Mouse (Mus musculus) retina, embryonic 14.5 days (tissue): ENCODE results near the gene Clcn6.
A peak's percentile ranks its signal among the peaks of the same experiment; 100 is the strongest.
"Not testable (repeated sequence)": the region's sequence is repeated elsewhere in the genome, so short reads cannot be mapped to it uniquely, and the experiment has no call there.

Experiments
- DNase-seq: peaks from one replicate; pipeline ENCODE4 v3.0.0-alpha.2; 2015; ENCODE audit warnings: low spot score

Clcn6 gene

DNA sequence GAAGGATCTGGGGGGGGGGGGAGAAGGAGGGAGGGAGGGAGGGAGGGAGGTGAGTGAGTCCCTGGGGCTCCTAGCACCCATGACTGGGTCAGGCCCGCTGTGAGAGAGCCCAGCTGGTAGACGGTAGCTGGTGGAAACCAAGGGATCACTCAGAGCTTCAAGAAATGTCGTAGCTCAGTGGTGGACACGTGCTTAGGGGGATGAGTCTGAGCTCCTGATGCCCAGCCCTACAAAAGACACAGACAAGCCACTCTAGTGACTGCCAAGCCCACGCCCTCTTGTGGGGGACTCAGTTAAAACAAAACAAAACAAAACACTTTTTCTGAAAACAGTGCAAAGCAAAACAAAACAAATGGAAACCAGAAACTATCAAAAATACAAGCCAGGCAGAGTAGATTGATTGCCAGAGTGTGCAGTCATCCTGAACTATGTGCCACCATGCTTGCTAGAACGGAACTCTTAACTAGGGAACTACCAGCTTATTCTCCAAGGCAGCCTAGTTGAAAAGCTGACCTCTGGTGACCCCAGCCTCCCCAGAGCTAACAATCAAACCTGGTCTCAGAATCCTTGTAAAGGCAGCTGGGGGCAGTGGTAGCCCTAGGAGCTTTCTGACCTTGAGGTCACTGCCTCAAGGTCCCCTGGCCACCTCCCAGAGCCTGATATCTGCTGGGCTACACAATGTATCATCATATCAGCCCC, 27.2 kb upstream of the Clcn6 start:
- peak; percentile 51 for DNase-seq

DNA sequence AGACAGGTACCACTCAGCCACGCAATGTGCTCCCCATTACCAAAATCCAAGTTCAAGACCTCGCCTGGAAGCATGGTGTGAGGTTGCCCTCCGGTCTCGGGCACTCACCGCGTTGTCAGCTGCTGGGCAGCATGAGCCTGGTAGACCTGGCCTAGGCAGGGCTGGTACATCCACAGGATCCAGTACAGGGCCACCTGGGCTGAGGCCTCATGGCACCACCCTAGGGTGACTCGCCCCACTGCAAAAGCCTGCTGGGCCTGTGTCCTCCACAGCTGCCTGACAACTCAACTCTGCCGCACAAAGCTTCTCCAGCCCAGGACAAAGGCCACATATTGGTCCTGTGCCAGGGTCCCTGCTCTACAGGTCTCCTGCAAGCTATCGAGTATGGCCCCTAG, 22.5 kb upstream of the Clcn6 start:
- DNase-seq, result no peak

DNA sequence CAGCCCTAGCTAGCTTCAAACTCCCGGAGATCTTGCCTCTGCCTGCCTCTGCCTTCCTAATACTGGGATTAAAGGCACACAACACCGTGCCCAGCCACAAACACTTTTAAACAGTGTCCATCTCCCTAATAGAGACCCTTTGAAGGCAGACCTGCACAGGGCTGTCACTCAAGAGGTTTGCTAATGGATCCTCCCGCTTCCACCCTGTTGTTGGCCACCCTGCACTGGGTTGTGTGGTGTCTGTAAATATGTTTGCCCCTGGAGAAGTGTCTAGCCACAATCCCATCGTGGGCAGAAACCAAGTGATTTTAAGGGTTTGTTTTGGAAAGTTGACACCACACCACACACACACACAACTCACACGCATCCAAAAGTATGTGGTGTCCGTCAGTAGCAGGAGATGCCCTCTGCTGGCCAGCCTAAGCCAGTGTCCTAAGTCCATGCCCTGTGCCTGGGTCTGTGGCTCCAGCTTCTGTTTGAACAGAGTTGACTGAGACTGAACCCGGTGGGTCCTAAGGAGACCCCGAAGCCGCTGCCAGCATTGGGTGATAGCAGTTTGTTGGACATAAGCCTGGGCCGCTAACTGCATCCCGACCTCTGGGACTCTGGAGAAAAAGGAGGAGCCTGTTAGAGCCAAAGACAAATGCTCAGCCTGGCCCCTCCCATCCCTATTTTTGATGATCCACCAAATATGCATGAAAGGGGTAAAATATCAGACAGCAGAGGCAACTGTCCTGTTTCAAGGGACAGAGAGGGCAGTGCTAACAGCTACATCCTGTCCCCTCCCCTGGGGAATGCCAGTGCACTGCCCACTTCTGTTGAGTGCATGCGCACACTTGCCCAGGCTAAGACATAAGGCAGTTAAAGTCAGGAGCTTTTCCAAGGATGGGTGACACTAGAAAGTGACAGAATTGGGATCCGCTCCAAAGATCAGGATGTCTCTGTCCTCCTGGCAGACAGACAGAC, 21.8 kb upstream of the Clcn6 start:
- peak; percentile 68 for DNase-seq

DNA sequence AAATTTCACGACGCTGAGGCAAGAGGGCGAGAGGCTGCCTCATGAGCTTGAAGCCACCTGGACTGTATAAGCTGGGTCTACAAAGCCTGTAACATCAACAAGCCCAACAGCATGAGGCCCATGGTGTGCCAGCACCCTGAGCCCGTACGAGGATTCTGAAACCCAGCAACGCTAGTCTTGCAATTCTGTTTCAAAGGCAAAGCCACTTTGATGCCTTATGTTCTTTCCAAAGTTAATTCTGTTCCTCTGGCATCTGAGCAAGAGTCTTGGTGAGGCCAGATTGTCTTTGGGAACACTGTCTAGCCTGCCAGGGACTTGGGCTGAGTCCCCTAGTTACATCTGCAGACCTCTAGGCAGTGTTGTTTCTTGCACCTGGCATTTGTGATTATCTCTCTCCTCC, 20.4 kb upstream of the Clcn6 start:
- DNase-seq, result no peak

DNA sequence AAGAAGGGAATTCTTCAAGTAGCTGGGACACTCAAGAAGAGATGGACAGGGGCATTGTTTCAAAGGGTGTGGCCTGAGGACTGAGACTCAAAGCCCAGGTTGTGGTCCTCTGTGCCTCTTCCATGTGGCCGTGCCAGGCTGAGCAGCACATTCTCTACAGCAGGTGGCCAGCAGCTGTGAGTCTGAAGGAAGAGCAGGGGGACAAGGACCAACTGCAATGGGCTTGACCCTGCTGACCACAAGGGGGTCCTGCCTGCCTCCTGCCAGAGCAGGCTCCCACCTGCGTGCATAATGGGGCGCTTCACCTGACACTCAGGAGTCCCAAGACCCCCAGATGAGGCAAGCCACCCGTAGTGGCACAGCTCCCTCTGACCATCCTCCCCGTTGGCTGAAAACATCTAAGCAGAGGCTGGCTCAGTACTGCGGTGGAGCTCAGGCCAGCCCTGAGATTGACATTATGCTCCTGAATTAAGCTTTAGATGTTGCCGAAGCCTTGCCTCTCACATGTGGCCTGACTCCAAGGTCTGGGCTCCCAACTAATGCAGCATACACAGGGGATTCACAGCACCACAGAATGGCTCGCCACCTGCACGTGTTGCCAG, 19.7 kb upstream of the Clcn6 start:
- DNase-seq, result no peak

DNA sequence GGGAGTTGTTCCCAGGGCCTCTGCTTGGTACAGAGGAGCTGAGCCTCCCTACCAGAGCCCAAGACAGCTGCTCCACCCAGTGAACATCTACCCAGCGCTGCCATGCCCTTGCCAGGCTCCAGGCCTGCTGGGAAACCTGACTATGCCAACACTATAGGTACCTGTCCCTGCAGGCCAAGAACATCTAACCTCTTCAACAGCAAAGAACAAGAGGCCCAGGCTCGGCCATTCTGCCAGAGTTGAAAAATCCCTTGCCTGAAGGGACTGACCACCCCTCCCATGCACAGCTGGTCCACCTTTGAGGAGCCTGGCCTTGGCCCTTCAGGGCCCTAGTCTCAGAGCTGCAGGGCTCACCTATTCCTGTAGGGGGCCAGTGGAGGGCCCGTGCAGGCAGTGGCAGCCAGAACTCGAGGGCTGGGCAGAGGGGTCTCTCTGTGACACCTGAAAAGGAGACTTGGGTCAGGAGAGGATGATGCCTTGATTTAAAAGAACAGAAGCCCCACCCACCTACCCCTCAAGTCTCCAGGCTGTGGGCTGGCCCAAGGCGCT, 19.1 kb upstream of the Clcn6 start:
- DNase-seq, result no peak

DNA sequence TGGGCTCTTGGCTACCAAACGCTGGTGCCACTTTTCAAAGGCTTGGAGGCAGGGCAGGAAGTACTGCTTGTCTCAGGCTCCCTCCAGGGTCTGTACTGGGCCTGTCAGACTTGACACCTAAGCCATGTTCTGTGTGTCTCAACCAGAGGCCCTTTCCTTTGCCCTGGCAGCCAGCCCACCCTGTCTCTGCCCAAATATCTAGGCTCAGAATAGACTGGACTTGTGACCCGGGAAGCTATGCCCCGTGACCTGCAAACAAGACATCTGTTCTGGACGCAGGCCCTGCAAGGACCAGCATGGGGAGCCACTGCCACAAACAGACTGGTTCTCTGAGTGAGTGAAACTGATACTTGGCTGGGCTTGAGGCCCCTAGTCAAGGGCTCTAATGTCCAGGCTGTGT, 18.2 kb upstream of the Clcn6 start:
- no peak for DNase-seq

DNA sequence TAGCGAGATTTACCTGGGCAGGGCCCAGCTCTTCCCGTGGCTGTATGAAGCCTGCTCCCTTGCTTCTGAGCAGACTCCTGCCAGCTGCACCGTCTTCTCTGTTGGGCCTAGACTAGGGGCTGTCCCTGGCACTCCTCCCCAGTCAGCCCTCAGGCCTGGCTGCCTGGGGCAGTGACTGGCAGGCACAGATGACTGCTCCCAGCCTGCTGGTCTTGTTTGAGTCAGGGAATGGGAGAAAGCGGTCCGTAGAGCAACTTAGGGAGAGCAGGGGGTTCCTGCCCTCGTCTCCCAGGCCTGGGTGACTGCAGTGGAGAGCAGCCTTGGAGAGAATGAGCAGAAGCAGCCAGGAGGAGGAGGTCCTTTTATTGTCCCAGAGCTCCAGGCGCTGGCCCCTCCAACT, 17.6 kb upstream of the Clcn6 start:
- DNase-seq, result no peak

DNA sequence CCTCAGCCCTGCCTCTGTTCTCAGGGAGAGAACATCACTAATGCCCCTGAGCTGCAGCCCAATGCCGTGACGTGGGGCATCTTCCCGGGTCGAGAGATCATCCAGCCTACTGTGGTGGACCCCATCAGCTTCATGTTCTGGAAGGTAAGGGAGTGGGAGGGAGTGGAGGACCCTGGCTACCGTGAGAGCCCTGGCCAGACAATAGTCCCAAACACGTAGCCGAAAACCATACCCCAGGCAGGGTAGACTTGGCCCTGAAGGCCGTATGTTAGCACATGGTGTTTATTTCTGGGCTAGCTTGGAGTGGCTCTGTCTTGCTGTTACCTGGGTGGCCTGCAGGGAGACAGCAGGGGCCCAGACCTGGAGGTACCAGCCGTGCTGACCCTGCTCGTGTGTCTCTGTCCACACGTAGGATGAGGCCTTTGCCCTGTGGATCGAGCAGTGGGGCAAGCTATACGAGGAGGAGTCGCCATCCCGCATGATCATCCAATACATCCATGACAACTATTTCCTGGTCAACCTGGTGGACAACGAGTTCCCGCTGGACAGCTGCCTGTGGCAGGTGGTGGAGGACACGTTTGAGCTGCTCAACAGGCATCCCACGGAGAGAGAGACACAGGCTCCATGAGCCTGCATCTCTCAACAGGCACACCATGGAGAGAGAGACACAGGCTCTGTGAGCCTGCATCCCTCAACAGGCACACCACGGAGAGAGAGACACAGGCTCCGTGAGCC, 16.5 kb upstream of the Clcn6 start:
- no peak for DNase-seq

DNA sequence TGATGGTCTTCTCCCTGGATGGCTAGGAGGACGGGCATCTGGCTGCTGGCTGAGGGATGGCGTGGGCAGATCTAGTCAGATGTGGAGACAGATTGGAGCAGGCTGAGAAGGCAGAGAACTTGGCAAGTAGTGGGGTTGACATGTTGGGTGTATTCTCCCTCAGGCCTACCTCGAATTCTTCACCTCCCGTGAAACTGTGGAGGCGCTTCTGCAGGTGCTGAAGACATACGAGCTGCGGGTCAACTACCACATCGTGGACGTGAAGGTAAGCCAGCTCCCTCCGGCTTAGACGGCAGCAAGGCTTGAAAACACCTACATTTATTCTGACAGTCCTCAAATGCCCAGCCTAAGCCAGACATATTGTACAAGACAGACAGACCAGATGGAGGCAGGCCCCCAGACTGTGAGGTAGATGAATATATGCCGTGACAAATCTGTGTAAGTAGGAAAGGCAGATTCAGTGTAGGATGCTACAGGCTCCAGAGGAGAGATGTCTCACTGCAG, 14.8 kb upstream of the Clcn6 start:
- no peak for DNase-seq

DNA sequence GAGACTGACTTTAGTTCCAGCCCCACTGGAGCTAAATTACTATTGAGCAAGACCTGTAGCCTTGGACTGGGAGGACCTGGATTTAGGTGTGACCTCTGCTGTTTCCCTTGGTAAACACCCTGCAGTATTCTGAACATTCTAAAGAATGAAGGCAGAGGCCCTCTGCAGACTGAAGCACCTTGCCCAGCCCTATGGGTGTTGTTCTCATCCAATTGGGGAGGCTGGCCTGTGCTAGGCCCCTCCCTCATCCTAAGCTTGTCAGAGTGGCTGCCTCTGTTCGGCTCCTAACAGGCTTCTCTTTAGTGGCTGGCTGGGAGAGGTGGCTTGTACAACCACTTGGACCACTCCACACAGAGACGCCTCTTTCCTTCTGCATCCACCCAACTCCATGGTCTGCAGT, 14.4 kb upstream of the Clcn6 start:
- no peak for DNase-seq

DNA sequence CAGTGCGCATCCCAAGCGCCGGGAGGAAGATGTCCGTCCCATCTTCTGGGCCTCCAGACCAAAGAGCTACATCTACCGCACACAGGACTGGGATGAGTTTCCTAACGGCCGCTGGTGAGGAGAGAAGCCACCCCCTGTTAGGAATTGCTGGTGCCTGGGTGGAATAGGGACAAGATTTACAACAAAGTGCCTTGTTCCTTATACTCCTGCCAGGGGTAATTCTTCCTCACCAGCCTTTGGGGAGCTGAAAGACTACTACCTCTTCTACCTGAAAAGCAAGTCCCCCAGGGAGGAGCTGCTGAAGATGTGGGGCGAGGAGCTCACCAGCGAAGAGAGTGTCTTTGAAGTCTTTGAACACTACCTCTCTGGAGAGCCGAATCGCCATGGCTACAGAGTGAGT, 13.3 kb upstream of the Clcn6 start:
- DNase-seq, result no peak

DNA sequence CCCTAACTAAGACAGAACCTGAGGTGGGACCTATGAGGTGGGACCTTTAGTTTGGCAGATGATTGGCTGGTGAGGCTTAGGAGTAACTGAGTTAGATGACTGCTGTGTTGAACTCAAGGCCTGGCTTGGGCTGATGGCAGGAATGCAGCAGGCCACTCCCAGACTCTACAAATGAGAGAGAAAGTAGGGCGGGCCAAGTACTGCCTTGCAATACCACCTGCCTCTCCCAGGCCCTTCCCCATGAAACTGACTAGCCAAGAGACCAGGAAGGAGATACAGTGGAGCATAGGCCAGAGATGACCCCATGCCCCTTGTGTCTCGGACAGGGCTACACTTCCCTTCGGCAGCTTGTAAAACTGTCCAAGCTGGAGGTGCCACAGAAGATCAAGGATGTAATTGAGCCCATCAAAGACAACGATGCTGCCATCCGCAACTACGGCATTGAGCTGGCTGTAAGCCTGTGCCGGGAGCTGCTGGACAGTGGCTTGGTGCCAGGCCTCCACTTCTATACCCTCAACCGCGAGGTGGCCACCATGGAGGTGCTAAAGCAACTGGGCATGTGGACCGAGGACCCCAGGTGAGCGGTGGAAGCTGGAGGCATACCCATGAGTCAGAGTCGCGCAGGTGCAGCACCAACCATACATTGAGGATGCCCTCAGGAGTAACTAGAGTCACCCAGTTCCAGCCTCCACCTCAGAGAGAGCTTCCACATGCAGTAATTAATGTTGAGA, 12.6 kb upstream of the Clcn6 start:
- no peak for DNase-seq

DNA sequence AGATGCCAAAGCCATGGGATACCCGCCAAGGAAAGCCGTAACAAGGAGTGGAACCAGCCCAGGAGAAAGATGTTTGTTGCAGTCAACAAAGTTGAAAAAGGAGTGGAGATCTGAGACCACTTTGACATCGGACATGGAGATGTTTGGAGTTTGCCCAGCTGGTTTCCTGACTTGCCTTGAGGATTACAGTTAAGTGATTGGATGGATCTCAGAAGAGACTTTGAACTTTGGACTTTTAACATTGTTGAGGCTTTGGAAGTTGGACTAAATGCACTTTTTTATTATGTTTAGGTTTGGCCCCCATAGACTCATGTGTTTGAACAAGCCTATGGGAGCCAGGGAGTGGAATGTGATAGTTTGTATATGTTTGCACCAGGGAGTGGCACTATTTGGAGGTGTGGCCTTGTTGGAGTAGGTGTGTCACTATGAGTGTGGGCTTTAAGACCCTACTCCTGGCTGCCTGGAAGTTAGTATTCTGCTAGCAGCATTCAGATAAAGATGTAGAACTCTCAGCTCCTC, 11.8 kb upstream of the Clcn6 start:
- not testable (repeated sequence) for DNase-seq

DNA sequence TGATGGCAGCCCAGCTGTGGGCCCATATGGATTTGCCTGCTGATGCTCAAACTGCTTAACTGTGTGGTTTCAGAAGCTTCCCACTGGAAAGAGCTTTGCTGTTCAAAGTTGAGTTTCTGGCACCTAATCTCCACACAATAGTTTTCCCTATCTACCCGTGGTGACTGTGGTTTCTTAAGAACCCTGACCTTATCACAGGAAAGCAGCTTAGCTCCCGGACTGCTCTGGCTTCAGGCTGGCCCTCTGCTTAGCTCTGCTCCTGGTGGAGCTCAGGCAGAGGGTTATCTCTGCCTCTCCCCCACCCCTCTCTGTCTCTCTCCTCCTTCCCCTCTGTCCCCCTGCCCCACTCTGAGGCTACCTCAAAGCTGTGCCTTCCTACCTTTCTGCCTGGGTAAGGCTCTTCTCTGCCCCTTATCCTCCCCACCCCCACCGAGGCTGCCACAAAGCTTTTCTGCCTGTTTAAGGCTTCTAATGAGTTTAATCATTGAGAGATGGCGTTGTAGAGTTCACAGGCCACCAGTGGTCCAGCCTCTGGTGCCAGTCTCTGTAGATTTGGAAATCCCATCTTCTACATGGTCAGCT, 7.9 kb upstream of the Clcn6 start:
- no peak for DNase-seq

DNA sequence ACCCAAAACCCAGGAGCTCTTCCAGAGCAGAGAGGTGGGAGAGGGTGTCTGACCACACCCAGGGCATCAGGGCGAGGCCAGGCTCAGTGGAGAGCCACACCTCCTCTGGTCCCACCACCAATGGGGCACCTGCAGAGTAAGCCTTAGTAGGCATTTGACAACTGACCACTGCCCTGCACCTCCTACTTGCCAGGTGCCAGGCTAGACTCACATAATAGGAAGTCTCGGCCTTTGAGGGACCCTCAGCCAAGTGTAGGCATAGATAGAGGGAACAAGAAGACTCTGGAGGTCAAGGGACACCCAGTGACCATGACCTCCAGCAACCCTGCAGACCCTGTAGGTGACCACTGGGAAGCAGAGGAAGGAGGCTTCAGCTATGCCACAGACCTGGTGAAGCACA, 5.5 kb upstream of the Clcn6 start:
- no peak for DNase-seq

DNA sequence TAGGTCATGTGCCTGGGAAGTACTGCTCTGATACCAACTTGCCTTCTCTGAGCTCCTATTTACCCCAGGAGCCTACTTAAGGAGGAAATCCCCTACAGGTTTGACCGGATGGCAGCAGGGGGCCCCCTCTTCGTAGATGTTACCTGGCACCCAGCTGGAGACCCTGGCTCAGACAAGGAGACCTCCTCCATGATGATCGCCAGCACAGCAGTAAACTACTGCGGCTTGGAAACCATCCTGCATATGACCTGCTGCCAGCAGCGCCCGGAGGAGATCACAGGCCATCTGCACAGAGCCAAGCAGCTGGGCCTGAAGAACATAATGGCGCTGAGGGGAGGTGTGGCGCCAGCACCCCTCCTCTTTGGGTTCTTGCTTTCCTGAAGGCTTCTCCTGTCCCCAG, 4.7 kb upstream of the Clcn6 start:
- not testable (repeated sequence) for DNase-seq

DNA sequence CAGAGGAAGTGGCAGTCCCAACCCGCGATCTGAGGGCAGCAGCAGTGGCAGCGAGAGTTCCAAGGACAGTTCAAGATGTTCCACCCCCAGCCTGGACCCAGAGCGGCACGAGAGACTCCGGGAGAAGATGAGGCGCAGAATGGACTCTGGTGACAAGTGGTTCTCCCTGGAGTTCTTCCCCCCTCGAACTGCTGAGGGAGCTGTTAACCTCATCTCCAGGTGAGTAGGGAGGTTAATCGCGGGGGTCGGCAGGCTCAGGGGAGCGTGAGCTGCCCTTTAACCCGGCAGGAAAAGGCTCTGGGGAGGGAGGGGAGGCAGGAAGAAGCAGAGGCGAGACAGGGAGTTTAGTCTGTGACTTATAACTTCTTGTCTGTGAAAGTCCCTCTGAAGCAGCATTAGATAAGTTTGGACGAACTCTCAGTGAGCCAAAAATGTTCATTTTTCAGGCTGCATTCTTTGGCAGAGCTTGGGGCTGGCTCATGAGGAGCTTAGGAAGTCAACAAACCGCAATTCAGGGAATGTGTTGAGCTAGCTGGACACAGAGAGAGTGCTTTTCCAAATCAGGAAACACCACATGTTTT, 3.1 kb upstream of the Clcn6 start:
- DNase-seq, result peak; percentile 28

DNA sequence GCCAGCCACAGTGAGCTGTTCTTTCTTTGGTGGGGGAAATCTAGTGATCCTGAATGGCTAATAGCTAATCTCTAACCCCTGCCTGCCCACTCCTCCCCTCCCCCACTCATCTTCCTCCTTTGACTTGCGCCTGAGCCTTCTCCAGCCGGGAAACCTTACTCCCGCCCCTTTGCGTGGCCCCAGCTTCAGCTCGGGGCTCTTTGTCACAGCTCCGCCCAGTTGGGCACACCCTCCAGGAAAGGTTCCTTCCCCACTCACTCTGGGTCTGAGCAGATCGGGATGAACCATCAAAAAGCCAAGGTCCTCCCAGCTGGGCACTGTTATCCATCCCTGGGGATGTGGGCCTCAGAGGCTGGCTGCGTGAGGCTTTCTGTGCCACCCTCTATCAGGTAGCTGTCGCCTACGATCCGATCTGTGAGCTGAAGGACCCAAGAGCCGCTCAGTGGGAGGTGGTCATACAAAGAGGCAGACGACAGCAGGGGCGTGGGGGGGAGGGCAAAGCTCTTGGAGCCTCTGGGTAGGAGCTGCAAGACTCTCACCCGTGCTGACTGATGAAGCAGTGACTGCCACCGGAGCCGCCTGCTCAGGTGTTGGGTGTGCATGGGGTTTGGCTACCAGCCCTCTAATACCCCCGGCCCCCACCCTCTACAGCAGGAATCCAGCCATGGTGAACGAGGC, 2.5 kb upstream of the Clcn6 start:
- peak; percentile 77 for DNase-seq
